Mouse (Mus musculus) spleen, adult 2 months (tissue): Measurements from ENCODE around the gene Mpnd.

Experiments
- CTCF ChIP-seq: fragments of 200-500 bp; IDR thresholded peaks from 2 replicates; pipeline ENCODE4 v1.5.1; 2011; ENCODE audit warnings: mild to moderate bottlenecking, inconsistent platforms; ENCODE audit not compliant: insufficient read depth, insufficient read length, insufficient replicate concordance; ENCODE audit errors: extremely low read depth
- POLR2A ChIP-seq: fragments of 200-500 bp; IDR thresholded peaks from 2 replicates; pipeline ENCODE4 v1.6.1; 2011; ENCODE audit warnings: low read depth, low read length, inconsistent platforms

GRCm38 (mm10) chr17:56051369-56051768 lies 45.9 kb downstream of the Mpnd start:
- no peak for TF ChIP-seq CTCF
- no peak for TF ChIP-seq POLR2A
